Mouse (Mus musculus) heart, adult 2 months (tissue): ENCODE results near the gene Coa6. TPM values are rescaled to one million over a fixed set of nuclear protein-coding genes. Genes with fewer than 3 reads are reported as not detected.
"Not testable (repeated sequence)": the region's sequence is repeated elsewhere in the genome, so short reads cannot be mapped to it uniquely, and the experiment has no call there.

ENCODE experiments used
- DNase-seq, 2 experiments: peaks; one replicate each; pipeline ENCODE4 v3.0.0; 2021
- H3K27ac ChIP-seq: fragments of 200-600 bp; 2 replicates; pipeline ENCODE4 v1.8.1; 2022
- H3K27me3 ChIP-seq: fragments of 200-500 bp; 2 replicates; pipeline ENCODE4 v1.6.1; 2012; ENCODE audit warnings: mild to moderate bottlenecking, low read length, inconsistent platforms, mixed read lengths; ENCODE audit not compliant: control insufficient read depth, insufficient read depth
- H3K36me3 ChIP-seq: fragments of 200-500 bp; 2 replicates; pipeline ENCODE4 v1.6.1; 2012; ENCODE audit warnings: low read length, inconsistent platforms; ENCODE audit not compliant: control insufficient read depth, insufficient read depth
- H3K4me1 ChIP-seq: fragments of 200-500 bp; 2 replicates; pipeline ENCODE4 v1.6.1; 2011; ENCODE audit warnings: low read length; ENCODE audit not compliant: control insufficient read depth, insufficient read depth
- H3K4me3 ChIP-seq: fragments of 200-600 bp; 2 replicates; pipeline ENCODE4 v1.8.1; 2022
- H3K79me2 ChIP-seq: fragments of 200-500 bp; replicated peaks from 2 replicates; pipeline ENCODE4 v1.6.1; 2012; ENCODE audit warnings: mild to moderate bottlenecking, inconsistent platforms, low read length, moderate library complexity, mixed read lengths; ENCODE audit not compliant: control insufficient read depth, insufficient read depth
- H3K9ac ChIP-seq: fragments of 200-500 bp; 2 replicates; pipeline ENCODE4 v1.6.1; 2012; ENCODE audit warnings: low read depth, mild to moderate bottlenecking, control low read depth, inconsistent platforms, low read length, mixed read lengths
- CTCF ChIP-seq: fragments of 200-600 bp; IDR thresholded peaks from 2 replicates; pipeline ENCODE4 v1.8.1; 2022; ENCODE audit warnings: antibody characterized with exemption, mild to moderate bottlenecking, moderate library complexity
- EP300 ChIP-seq: fragments of 200-500 bp; IDR thresholded peaks from 2 replicates; pipeline ENCODE4 v1.6.1; 2011; ENCODE audit warnings: low read depth, low read length, control low read depth; ENCODE audit not compliant: insufficient read depth
- POLR2A ChIP-seq: fragments of 200-500 bp; IDR thresholded peaks from 2 replicates; pipeline ENCODE4 v1.6.1; 2011; ENCODE audit warnings: mild to moderate bottlenecking, low read depth, low read length, control low read depth; ENCODE audit not compliant: insufficient read depth
- WGBS: fragments of 180-500 bp; shearing (Covaris S2); methylation state at CpG from one replicate; pipeline ENCODE4 v1.1.7; 2018; 5-methylcytosine and 5-hydroxymethylcytosine counted together
- intact Hi-C: fragments of 180-260 bp; cut with DNase I; formaldehyde crosslinking; loops from one replicate; pipeline ENCODE4 v1.15.1; 2025
- polyA plus RNA-seq: library from polyadenylated mRNA; depleted of rRNA; stranded (reverse); fragments of >200 nt; gene quantifications from 2 replicates; pipeline ENCODE4 v1.2.3, GENCODE M21; 2012
- total RNA-seq, 2 experiments: library from RNA; stranded (reverse); gene quantifications; 2 replicates each; pipeline ENCODE4 v1.2.3; 2021

Gene Coa6
- total and polyA plus RNA-seq, 3 experiments: 24.1 to 29.2 (median 28.9) TPM

- DNase-seq: no peak
- 83% methylated on average over 4 of the region's 4 CpGs for WGBS
- no peak overlapping the region for H3K9ac ChIP-seq
- no peaks in the 10 kb centered on the region; the same call in 1 of the 2 replicates for H3K27me3 ChIP-seq
- no peak overlapping the region for H3K27ac ChIP-seq
- no peak overlapping the region for H3K4me3 ChIP-seq
- intact Hi-C loops: loop anchor here (10.0 kb wide), 1 partner anchor 133 kb away; no protein-coding TSS in a partner anchor
- H3K4me1 ChIP-seq: no peaks in the 10 kb centered on the region
- H3K79me2 ChIP-seq: no peaks in the 10 kb centered on the region
- no peak for TF ChIP-seq POLR2A
- no peak for TF ChIP-seq EP300
- TF ChIP-seq CTCF: no peak
- H3K36me3 ChIP-seq: no peaks in the 10 kb centered on the region
These were observed 34.7 kb upstream of the Coa6 start for GRCm38 (mm10) chr8:126387566-126387965.

GRCm38 (mm10) chr8:126391541-126391940 lies 30.8 kb upstream of the Coa6 start:
- H3K9ac ChIP-seq: no peak overlapping the region

DNA sequence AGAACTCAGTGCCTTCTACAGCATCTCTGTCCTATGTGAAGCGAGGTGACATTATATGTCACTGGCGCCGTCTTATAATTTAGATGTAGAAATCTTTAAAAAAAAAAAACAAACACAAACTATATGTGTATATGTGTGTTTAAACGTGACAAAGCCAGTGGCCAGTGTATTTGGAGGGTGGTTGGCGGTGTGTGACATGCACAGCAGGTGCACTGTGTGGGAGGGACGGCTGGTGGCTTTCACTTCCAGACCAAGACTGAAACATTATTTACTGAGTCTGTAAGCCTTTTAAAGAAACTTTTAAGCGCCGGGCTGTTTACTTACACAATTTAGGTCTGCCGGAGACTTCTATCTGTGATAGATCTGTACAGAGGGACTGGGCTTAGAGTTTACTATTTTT lies 26.9 kb upstream of the Coa6 start:
- Histone ChIP-seq H3K4me1 (no peaks in the 10 kb centered on the region), H3K36me3 (no peaks in the 10 kb centered on the region), H3K27me3 (no peaks in the 10 kb centered on the region), H3K4me3 (no peak overlapping the region), H3K27ac (no peak overlapping the region), H3K9ac (no peak overlapping the region), H3K79me2 (no peaks in the 10 kb centered on the region)
- DNase-seq: no peak
- WGBS: 78% methylated on average over 9 of the region's 9 CpGs
- TF ChIP-seq EP300 (no peak), POLR2A (no peak), CTCF (no peak)
- intact Hi-C loops: no loop called here

More at GRCm38 (mm10) chr8:126391541-126391940, 30.8 kb upstream of the Coa6 start:
- H3K4me3 ChIP-seq: no peak overlapping the region
- H3K36me3 ChIP-seq: no peaks in the 10 kb centered on the region
- no peaks in the 10 kb centered on the region for H3K79me2 ChIP-seq
- intact Hi-C loops: no loop called here
- 38% methylated on average over 2 of the region's 2 CpGs for WGBS
- no peak for DNase-seq
- TF ChIP-seq POLR2A: no peak
- TF ChIP-seq EP300: no peak
- H3K4me1 ChIP-seq: no peaks in the 10 kb centered on the region
- H3K27me3 ChIP-seq: no peaks in the 10 kb centered on the region
- H3K27ac ChIP-seq: no peak overlapping the region

GRCm38 (mm10) chr8:126395917-126396316 lies 26.4 kb upstream of the Coa6 start:
- no peak for DNase-seq
- Histone ChIP-seq H3K79me2 (no peaks in the 10 kb centered on the region), H3K4me1 (no peaks in the 10 kb centered on the region), H3K27me3 (no peaks in the 10 kb centered on the region), H3K36me3 (no peaks in the 10 kb centered on the region), H3K27ac (no peak overlapping the region), H3K4me3 (no peak overlapping the region), H3K9ac (no peak overlapping the region)
- TF ChIP-seq CTCF (no peak), EP300 (no peak), POLR2A (no peak)
- intact Hi-C loops: no loop called here
- WGBS: 66% methylated on average over 5 of the region's 5 CpGs

DNA sequence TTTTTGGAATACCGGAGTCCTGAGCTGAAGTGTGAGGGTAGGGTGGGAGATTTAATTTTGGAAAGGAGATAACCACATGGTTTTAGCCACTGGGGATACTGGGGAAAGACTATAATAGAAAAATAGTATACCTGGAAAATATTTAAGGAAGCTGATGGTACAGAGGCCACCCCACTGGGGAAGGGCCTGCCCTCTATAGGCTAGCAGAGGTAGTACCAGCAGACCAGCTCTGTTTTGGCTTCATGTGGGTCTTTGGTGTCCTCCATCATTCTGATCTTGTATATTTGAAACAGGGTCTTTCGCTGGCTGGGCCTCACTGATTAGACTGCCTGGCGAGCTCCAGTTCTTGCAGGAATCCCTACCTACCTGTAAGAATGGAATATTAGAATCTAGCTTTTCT lies 24.0 kb upstream of the Coa6 start:
- H3K36me3 ChIP-seq: no peaks in the 10 kb centered on the region
- H3K27ac ChIP-seq: no peak overlapping the region
- H3K4me3 ChIP-seq: no peak overlapping the region
- H3K9ac ChIP-seq: no peak overlapping the region
- DNase-seq: no peak
- H3K4me1 ChIP-seq: no peaks in the 10 kb centered on the region
- WGBS: 60% methylated on average over 3 of the region's 3 CpGs
- intact Hi-C loops: no loop called here
- TF ChIP-seq CTCF (peak; percentile 69), EP300 (no peak), POLR2A (no peak)
- H3K27me3 ChIP-seq: peaks cover 2% of the 10 kb centered on the region; the same call in 1 of the 2 replicates
- no peaks in the 10 kb centered on the region for H3K79me2 ChIP-seq

DNA sequence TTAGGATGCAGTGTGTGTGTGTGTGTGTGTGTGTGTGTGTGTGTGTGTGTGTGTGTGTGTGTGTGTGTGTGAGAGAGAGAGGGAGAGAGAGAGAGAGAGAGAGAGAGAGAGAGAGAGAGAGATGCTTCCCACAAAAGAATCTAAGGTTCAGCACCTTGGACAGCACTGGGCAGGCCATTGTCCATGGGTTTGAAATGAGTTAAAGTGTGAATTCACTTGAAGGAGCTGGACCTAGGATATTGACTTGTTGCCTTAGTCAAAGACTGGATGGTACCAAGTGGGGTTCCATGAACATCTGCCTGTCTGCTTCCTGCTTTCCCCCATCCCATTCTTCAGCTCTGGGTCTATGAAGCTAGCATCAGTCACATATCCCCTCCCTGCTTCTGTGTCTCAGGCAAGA lies 17.8 kb upstream of the Coa6 start:
- DNase-seq, H3K27ac ChIP-seq, intact Hi-C loops, H3K79me2 ChIP-seq, H3K9ac ChIP-seq, H3K36me3 ChIP-seq, H3K4me3 ChIP-seq, H3K4me1 ChIP-seq, H3K27me3 ChIP-seq: not testable (repeated sequence)
